Mouse (Mus musculus): ENCODE data around the gene Gabrr2.

Gabrr2 gene

DNA sequence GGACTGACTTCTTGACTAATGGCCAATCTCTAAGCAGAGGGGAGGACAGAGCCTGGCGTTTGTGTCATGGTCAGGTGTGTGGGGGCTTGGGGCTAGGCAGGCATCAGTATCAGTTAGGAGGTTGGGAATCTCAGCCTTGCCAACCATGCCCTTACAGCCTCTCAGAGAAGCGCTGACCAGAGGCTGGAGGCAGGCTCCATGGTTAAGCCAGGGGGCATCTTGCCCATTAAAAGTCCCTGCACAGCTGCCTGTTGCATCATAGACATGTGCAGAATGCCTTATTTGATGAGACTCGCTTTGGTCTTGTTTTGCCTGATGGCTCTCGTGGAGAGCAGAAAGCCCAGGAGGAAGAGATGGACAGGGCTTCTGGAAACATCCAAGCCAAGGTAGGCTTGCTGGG, at the start of gene Gabrr2:
Gabrr2 (plus strand) TSS at position 19 of the 400 bp plus-strand sequence.
- DNase-seq (ENCODE audit: low spot score) = no peak

DNA sequence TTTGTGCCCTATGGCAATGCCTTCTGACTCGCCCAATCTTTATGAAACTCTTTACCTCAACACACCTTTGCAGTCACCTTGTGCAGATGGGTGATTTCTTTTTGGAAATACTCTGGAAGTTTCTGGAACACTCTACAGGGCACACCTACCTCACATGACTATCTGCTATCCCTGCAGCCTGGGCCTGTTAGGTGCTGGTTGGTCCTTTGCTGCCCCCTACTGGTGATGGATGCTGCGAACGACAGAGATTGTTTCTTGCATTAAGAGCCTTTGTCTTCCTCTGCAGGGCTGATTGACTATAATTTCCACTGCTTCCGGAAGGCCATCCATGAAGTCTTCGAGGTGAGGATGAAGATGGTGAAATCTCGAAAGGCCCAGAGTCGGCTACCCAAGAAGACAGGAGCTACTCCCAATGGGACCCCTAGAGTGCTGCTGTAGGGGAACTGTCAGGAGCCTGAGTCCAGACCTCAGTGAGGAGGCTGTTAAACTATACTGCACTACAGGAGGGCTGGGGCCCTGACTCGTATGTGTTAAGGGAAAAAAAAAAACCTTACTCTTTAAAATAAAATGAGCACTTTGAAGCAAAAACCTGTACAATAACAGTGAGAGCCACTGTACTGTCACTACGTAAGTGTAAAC, 44.3 kb upstream of the Gabrr2 start:
- DNase-seq (ENCODE audit: low spot score) = peak; percentile 78

DNA sequence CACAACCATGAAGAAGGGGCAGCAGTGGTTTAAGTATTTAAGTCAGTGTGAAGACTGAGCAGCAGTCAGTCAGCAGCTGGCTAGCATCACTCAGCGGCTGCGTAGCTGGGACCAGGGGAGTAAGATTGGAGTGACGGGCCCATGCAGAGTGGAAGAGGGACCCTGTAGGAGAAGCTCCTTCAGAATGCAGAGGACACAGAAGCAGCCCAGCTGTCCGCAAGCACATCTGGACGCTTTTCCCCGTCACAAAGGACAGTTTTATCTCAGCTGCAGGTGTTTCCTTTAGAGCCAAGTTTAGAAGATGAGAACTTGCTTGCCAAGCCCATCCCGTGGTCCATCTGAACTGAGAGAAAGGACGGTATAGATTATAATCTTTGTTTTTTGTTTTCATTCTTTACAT, 38.4 kb upstream of the Gabrr2 start:
- no peak for DNase-seq (ENCODE audit: low spot score)

DNA sequence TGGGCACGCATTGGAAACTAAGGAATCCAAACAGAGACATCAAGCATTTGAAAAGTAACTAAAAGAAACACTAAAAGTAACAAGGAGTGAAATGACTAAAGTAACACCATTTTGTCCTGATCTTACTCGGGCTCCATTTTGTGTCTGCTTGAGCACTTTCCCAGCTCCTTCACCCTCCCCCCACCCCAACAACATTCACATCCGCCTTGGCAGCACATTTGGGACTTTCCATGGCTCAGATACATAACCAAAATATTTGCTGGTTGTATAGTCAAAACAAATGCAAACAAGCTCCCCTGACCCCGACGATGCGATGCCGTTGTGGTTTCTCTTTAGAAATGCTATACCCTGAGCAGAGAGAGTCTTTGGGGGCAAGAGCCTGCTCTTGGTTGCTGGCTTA, 33.7 kb upstream of the Gabrr2 start:
- no peak for DNase-seq (ENCODE audit: low spot score)

DNA sequence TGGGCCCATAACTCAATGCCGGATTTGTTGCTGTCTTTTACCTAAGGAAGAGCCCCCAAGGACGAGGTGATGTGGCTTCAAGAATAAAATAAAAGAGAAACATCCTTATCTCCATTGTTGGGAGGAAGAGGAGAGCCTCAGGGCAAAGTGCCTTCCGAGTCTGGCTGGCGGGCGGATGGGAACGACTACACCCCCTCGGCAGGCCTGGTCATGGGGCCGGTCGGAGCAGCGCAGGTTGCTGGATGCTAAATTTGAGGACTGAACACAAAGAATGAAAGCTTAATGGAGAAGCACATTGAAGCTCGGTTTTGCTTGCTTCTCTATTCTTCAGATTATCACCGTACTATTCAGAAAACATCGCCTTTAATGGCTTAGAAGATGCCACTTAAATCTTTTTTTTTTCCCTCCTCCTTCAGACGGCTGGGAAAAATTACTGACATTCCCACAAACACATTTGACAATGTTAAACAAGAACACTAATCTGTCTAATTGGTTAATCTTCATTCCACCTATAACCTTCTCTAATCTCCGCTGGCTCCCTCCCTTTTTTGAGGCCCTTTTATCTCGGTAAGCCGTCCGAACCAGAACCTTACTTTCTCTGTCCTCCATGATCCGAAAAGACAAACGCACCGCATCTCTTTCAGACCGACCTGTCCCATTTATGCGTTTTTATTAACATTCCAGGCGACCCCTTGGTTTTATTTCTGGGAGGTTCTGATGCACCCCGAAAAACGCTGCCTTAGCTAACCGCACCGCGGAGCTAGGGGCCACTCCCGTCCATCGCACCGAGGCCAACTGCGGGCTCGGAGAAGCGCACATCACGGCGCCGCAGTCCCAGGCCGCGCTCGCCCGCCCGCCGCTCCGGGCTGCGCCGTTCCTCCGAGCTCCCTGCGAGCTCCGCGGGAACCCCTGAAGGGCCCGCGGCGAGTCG, 32.3 kb upstream of the Gabrr2 start:
- DNase-seq (ENCODE audit: low spot score) = peak; percentile 21

DNA sequence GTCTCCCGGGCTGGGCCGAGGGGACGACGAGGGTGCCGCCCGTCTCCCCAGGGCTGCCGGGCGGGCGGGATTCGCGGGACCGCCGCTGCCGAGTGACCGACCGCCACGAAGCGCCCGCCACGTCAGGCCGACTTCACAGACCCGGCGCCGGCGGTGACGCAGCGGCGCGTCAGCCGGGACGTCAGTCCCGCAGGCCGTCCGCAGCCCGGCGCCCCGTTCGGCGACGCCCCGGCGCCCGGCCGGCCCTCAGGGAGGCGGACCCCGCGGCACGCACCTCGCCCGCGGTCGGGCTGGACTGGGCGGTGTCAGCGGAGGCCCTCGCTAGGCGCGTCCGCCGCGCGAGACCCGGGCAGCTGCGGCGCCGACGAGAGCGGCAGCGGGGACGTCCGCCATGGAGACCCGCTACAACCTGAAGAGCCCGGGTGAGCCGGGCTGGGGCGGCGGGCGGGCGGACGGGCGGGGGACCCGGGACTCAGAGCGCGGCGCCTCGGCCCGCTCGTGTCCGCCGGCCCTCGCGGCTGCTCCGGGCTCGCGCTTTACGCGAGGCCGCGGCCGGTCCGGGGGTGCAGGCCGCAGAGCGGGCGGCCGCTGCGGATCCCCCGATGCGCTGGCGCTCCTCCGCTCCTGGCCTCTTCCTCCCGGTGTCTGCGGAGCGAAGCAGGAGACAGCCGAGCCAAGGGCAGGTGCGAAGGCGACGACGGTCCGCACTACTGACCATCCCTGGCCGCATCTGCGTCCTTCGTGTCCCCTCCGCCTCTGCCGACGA, 31.4 kb upstream of the Gabrr2 start, which contains the start of gene Ube2j1:
Ube2j1 (plus strand) TSS at position 222 of the 766 bp plus-strand sequence.
- peak; percentile 86 for DNase-seq (ENCODE audit: low spot score)

DNA sequence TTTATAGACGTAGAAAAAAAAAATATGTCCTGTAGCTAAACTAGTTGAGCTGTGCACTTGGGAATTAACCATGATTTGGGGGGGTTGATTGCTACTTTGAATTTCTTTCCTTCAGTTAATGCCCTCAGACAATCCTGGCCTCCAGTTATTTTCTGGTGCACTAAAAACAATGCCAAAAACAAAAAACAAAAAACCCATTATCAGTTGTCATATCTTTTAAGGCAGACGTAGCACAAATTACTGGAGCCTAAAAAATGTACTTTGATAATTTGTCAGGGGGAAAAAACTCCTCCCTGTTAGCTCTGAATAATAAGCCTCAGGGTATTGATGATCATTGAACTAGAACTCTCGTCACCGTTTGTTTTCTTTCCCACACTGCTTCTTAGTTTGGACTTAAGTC, 30.8 kb upstream of the Gabrr2 start:
- DNase-seq (ENCODE audit: low spot score) = no peak

DNA sequence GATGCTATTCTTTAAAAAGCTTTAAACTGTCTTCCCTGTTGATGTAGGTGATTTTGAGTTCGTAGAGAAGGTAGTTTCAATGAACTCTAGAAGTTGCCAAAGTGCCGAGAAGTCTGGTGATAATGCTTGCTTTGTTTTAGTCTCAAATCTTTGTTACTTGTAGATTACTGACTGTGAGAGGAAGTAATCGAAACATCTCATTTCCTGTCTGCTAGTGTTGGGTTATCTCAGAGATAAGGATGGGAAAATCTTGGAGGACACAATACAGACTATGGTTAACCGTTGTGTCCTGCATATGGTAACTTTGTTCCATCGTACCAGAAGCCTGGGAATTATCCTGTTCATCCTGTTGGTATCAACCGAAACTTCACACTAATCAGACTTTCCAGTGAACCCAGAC, 29.3 kb upstream of the Gabrr2 start:
- DNase-seq (ENCODE audit: low spot score) = no peak

DNA sequence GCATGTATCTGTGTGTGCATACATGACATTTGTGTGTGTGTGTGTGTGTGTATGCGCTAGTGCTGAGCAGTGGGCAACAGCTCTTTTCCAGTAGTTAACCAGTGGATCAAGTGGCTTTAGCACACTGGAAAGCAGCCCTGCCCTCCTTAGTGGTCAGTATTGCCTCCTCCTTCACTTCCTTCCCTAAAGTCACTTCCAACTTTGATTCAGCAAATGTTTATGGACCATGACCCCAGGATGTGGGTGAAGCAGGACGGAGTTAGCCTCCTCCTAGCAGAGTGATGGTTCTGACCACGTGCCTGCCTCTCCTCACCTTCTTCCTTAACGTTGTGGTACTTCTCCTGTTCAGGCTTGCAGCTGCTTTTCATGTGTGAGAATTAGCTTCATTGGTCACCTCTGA, 23.0 kb upstream of the Gabrr2 start:
- DNase-seq (ENCODE audit: low spot score) = no peak

DNA sequence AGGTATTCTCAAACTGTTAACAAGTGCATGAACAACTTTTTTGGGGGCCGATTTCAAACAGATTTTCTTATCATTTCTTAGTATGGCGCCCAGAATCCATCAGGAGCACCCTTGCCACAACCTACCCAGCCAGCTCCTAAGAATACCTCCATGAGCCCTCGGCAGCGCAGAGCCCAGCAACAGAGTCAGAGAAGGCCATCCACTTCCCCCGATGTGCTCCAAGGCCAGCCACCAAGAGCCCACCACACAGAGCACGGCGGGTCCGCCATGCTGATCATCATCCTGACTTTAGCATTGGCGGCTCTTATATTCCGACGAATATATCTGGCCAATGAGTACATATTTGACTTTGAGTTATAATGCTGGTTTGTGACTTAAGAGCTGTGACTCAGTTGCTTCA, 13.2 kb upstream of the Gabrr2 start:
- DNase-seq (ENCODE audit: low spot score) = no peak

DNA sequence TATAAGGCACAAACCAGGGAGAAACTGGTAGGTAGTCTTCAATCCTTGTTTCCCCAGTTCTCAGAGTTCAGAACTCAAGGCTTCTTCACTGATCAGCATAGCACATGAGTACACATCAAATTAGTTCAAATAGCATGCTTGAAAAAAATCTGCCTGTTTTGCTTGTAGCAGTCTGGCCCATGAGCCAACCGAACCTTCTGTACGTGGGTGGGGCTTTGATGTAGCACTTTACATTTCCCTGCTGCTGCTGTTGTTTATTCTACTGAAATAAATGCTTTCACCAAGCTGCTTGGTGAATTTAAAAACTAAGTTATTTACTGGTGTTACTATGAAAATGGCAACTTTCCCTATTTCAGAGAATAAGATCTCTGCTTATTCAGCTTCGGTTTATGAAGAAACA, 10.7 kb upstream of the Gabrr2 start:
- DNase-seq (ENCODE audit: low spot score) = no peak

DNA sequence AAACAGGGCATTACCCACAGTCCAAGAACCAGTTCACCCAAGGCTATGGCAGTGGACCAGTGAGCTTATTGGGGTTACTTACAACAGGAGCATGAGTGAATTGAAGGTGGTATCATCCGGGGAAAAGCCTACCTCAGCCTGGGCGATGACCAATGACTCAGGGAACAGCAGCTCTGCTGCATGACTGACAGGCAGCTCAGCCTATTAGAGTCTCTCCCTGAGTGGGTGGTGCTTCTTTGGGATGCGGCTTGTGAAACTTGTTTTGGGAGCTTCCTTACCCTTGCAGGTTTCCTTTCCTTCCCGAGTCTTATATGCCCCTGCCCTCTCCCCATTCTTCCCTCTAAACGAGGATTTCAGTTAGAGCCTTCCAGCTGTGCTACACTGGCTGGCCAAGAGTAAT, 10.1 kb upstream of the Gabrr2 start:
- DNase-seq (ENCODE audit: low spot score) = no peak

DNA sequence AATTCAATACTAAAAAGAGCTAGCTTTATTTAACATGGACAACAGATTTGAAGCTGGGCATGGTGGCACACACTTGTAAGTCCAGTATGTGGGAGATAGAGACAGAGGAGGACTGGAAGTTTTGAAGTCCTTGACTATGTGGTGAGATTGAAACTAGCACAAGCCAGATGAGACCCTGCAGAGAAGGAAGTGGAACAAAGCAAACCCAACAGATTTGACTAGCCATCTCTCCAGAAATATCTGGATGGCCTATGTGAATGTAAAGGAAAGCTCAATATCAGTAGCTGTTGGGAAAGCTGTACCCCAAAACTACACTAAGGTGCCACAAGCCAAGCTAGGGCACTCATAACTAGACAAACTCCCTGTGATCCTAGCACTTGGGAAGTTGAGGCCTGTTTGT, 8.4 kb upstream of the Gabrr2 start:
- no peak for DNase-seq (ENCODE audit: low spot score)

DNA sequence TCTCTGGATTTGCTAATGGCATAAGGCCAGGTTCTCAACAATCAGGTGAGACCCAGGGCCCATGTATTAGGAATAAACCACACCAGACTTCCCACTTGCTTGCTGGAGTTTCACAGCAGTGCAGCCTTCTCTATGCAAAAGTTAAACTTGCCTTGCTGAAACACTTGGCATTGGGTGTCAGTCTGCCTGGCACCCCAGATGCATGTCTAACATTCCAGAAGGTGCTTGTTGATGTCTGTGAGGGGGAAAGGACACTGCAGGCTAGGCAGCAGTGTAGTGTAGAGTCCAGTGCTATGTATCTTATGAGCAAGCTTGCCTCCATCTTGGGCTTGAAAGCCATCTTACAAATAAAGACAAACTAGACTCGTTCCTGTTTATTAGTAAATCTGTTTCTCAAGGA, 6.5 kb upstream of the Gabrr2 start:
- DNase-seq (ENCODE audit: low spot score) = no peak

DNA sequence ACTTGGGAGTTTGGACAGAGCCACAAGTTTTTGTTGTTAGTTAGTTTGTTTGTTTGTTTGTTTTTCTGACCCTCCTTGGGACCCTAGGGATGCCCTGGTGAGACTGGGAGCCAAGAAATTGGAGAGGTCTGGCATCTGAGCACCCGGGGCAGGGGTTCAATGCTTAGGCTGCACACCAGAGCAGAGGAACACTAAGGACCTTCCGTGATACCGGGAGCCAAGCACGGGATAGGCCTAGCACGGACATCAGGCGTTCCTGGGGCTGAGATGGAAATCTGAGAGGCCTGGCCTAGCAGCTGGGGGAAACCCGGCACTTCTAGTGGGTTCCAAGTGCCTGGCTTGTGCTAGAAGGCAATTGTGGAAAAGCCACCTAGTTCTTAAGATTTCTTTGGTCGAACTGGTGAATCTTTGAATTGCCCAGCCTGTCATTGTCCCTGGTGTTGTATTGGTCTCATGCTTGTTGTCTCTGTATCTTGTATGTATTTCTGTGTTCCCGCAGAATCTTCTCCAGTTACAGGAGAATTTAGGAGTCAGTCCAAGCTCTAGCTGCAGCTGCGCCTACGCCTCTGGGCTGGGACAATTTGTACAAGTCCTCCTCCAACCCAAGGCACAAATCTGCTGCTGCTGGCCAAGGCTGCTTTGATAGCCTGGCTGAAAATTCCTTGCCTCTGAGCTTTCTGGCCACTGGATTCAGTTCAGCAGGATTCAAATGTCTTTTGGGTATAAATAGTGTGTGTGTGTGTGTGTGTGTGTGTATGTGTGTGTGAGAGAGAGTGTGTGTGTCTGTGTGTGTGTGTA, 4.7 kb upstream of the Gabrr2 start:
- no peak for DNase-seq (ENCODE audit: low spot score)

DNA sequence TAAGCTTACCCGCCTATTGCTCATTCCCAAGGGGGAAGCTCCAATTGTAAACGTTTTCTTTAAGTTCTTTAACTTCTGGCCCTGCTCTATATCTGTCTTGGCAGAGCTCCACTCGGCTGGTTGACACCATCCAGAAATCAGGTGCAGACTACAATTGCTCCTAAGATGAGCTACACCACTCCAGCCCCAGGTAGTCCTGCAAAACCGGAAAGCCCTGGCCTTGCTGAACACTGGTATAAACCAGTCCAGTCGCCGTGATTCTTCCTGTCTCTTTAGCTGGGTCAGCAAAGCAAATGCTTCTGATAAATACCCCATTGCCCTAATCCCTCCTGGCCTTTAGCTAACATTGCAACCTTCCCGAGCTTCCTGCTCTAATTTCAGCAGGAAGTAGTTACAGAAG, 1.6 kb upstream of the Gabrr2 start:
- DNase-seq (ENCODE audit: low spot score) = peak; percentile 40

DNA sequence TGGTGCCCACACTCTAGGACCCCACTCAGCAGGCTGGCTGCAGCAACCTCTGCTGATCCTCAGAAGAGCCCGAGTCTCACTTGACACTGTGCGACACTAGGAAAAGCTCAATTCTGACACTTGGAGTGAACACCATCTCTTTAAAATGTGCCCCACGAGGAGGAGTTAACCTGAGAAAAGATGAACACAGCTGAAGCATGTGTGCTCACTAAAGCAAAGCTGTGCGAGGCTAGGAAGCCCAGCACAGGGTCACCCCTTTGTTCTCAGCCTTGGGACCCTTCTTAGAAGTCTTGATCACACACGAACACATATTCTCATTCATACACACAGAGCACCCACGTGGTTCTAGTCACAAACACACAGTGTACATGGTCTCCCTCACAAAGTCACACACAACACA, 2.2 kb downstream of the Gabrr2 start:
- no peak for DNase-seq (ENCODE audit: low spot score)

DNA sequence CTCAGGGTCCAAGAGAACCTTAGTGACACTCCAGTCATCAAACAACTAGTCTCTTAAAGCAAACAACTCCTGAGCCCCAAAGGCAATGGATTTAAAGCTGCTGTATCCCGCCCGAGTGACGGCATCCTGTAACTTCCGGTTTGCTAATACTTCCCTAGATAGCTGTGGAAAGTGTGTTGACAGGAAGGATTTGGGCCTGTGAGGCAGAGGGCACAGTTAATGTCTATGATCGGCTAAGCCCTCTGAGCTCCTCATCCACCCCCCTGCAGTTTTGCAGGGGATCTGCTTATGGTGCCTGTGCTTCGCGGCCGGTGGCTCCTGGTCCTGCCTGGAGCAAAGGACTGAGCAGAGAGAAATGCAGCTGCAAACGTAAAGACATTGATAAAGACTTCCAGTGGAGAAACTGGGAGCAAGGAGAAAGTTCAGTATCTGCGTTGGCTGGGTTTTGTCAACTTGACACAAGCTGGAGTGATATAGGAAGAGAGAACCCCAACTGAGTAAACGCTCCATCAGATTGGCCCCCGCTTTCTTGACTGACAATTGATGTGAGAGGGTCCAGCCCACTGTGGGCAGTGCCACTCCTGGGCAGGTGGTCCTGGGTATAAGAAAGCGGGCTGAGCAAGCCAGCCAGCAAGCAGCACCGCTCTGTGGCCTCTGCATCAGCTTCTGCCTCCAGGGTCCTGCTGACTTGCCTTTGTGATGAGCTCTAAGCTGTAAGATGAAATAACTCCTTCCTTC, 3.6 kb downstream of the Gabrr2 start:
- DNase-seq (ENCODE audit: low spot score) = peak; percentile 53

DNA sequence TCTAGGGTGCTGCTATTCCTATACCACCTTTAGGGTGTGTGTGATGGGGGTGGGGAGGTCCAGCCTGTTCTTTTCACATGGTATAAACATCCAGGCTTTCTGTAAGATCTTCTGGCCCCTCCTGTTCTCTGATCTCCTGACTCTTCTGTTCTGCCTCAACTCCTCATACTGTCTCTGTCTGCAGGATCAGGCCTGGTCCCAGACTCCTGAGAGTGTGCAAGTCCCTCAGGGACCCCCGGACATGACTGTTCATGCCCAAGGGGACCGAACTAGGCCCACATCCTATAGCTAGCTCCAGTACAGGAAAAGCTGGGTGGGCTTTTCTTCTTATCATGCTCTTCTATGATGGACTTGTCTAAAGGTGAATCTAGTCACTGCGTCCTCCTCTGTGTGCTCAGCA, 4.5 kb downstream of the Gabrr2 start:
- DNase-seq (ENCODE audit: low spot score) = no peak

DNA sequence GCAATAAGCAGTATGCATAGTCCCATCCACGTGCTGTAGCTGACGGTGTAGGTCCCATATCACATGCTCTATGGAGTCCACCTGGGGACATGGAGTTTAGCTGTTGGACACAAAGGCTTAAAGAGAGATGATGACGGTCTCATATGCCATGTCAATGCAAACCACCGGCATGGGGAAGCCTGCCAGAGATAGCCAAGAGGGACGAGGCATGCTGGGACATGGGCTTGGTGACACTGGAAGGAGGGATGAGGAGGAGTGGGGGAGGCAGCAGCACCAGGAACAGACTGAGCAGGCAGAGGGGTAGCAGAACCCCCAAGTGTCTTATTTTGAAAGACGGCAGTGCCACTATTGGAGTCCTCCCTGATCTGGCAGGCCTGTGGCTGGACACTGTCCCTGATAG, 5.0 kb downstream of the Gabrr2 start:
- no peak for DNase-seq (ENCODE audit: low spot score)

DNA sequence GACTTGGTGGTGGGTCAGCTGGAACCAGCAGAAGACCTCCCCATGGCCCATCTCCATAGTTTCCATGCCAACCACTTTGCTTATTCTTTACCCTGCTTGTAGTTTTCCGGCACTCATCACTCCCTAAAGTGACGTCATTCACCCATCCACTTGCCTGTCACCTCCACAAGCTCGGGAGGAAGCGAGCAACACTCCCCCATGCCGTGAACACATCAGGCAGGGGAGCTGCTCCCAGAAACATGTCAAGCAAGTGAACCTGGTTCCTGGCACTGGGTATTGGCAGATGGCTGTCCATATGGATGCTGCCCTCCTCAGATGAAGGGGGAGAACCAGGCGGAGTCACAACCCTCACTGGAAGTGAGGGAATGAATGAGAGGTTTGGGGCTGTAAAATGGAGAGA, 6.1 kb downstream of the Gabrr2 start:
- no peak for DNase-seq (ENCODE audit: low spot score)

All from yolk sac, embryonic 10.5 days (tissue).